Mouse (Mus musculus) granulocyte monocyte progenitor cell, adult 5-6 weeks (primary cell): ENCODE data around the gene H2al1n. TPM values are rescaled to one million over a fixed set of nuclear protein-coding genes. Genes with fewer than 3 reads are reported as not detected.
"Not testable (repeated sequence)": the region's sequence is repeated elsewhere in the genome, so short reads cannot be mapped to it uniquely, and the experiment has no call there.

Experiments
- ATAC-seq: replicated peaks from 2 replicates; pipeline ENCODE4 v1.8.0; 2016; ENCODE audit warnings: mild to moderate bottlenecking, moderate TSS enrichment, inconsistent platforms; ENCODE audit not compliant: poor library complexity, severe bottlenecking
- total RNA-seq, 2 experiments: library from RNA; stranded (forward) in 1 of 2; stranded (reverse) in 1 of 2; fragments of 200-712, 200-1000 nt in 1 of 2; fragments of >200 nt in 1 of 2; fragmentation: Nextera tagmentation in 1 of 2; gene quantifications; 2 replicates each; pipeline ENCODE4 v1.2.3; 2014 to 2017

H2al1n gene
- total RNA-seq (2014; fragmentation: Nextera tagmentation) (not detected in 2 replicates), total RNA-seq (2017) (not detected in 2 replicates)

- ATAC-seq: not testable (repeated sequence)
Observed at GRCm38 (mm10) chrX:14210848-14211247, at the start of gene H2al1n. Gene H2al1n, plus strand, starts transcription at chrX:14211148.

- no peak for ATAC-seq
Observed at GRCm38 (mm10) chrX:14199284-14199683, 11.7 kb upstream of the H2al1n start.

- no peak for ATAC-seq
Observed at GRCm38 (mm10) chrX:14206112-14206875, 4.7 kb upstream of the H2al1n start.

- ATAC-seq: no peak
Observed at GRCm38 (mm10) chrX:14229218-14229617, 18.3 kb downstream of the H2al1n start.

- no peak for ATAC-seq
Observed at GRCm38 (mm10) chrX:14259597-14260239, 48.8 kb downstream of the H2al1n start.
